Mouse (Mus musculus) c-Kit-positive CD71-positive TER-119-negative erythroid progenitor cells, embryonic 14.5 days (primary cell): ENCODE measurements around the gene Parp3.
"Not testable (repeated sequence)": the region's sequence is repeated elsewhere in the genome, so short reads cannot be mapped to it uniquely, and the experiment has no call there.

ENCODE experiments used
- DNase-seq: peaks from one replicate; pipeline ENCODE4 v3.0.0-alpha.2; 2013; ENCODE audit warnings: low read depth

Gene Parp3

GRCm38 (mm10) chr9:106476924-106477484 lies at the start of gene Parp3:
Gene Parp3 (minus strand): TSS chr9:106476949.
- peak; percentile 100 for DNase-seq

GRCm38 (mm10) chr9:106519909-106520308 lies 43.2 kb upstream of the Parp3 start:
- DNase-seq = no peak

DNA sequence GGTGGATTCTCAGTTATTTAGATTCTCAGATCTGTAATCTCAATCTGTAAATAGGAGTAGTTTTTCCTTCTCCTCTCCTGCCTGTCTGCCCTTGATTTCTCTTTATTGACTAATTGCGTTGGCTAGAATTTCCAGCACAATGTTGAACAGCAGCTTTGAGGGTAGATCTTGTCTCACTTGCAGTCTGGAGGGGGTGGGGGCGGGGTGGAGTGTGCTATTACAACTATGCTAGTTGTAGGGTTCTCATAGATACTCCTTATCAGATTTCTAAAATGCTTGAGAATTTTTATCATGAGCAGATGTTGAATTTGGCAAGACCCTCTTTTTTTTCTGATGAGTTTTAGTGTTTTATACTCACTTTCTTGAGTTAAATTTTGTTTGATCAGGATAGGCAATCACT lies 42.7 kb upstream of the Parp3 start:
- DNase-seq = no peak

- no peak for DNase-seq
Observed at GRCm38 (mm10) chr9:106514273-106514672, 37.5 kb upstream of the Parp3 start, which contains the start of gene Iqcf5. Gene Iqcf5 (plus strand): TSS chr9:106514573.

- no peak for DNase-seq
Observed at GRCm38 (mm10) chr9:106513566-106513965, 36.8 kb upstream of the Parp3 start.

GRCm38 (mm10) chr9:106512729-106513450 lies 36.1 kb upstream of the Parp3 start:
- no peak for DNase-seq

- no peak for DNase-seq
Observed at GRCm38 (mm10) chr9:106509356-106509755, 32.6 kb upstream of the Parp3 start.

DNA sequence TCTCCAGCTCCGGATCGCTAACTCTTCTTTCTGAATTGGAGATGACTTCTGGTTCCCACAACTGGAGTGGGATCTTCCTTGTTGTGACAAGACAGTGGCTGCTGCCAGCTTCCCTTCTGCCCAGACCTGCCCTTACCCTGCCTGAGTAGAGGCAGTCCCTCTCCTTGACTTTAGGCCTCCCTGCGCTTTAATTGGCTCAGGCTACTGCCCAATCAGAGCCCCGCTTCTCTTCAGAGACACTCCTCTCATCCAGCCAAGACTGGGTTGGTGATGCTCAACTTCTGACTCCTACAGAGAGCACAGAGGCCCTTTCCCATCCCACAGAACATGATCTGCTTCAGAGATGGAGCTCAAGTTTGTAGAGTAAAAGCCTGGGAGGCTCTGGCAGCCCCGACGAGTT lies 27.5 kb upstream of the Parp3 start:
- no peak for DNase-seq

DNA sequence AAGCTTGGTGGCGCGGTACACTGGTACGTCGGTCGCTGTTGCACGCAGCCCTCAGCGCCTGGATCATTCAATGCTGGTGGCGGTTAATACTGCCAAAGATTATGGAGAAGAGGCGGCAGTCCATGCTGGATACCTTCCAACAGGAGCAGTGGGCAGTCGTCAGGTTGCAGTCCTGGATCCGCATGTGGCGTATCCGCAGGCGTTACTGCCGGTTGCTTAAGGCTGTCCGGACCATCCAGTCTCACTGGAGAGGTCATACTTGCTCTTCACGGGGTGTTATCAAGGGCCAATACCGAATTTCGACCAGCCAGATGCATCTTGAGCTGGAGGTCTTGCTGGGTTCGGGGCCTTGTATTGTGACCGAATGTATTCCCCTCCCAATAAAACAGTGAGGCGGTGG lies 25.1 kb upstream of the Parp3 start:
- DNase-seq = no peak

GRCm38 (mm10) chr9:106499667-106500066 lies 22.9 kb upstream of the Parp3 start, which contains the start of gene Iqcf1:
Gene Iqcf1 (plus strand): TSS chr9:106499967.
- no peak for DNase-seq

DNA sequence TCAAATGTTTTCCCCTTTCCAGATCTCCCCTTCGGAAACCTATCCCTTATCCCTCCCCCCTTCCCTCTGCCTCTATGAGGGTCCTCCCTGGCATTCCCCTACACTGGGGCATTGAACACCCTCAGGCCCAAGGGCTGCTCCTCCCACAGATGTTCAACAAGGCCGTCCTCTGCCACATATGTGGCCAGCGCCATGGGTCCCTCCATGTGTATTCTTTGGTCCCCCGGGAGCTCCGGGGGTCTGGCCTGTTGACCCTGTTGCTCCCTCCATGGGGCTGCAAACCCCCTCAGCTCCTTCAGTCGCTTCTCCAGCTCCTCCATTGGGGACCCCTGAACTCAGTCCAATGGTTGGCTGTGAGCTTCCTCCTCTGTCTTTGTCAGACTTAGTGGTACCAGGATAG lies 10.9 kb upstream of the Parp3 start:
- DNase-seq = not testable (repeated sequence)

- no peak for DNase-seq
Observed at GRCm38 (mm10) chr9:106485076-106485475, 8.3 kb upstream of the Parp3 start.

DNA sequence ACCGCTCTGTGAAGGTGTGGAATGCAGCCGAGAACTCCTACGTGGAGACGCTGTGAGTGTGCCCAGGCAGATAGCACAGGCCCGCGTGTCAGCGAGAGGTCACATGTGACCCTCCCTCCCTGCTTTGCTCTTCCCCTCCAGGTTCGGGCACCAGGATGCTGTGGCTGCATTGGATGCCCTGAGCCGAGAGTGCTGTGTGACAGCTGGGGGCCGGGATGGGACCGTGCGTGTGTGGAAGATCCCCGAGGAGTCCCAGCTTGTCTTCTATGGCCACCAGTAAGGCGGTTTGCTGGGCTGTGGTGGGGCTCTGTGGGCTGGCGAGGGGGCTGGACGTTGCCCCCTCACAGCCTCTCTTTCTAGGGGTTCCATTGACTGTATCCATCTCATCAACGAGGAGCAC lies 6.9 kb upstream of the Parp3 start:
- no peak for DNase-seq

- DNase-seq = no peak
Observed at GRCm38 (mm10) chr9:106483136-106483535, 6.4 kb upstream of the Parp3 start.

GRCm38 (mm10) chr9:106482578-106483115 lies 5.9 kb upstream of the Parp3 start:
- no peak for DNase-seq

- DNase-seq = no peak
Observed at GRCm38 (mm10) chr9:106481676-106482075, 4.9 kb upstream of the Parp3 start.

GRCm38 (mm10) chr9:106481075-106481474 lies 4.3 kb upstream of the Parp3 start:
- no peak for DNase-seq

DNA sequence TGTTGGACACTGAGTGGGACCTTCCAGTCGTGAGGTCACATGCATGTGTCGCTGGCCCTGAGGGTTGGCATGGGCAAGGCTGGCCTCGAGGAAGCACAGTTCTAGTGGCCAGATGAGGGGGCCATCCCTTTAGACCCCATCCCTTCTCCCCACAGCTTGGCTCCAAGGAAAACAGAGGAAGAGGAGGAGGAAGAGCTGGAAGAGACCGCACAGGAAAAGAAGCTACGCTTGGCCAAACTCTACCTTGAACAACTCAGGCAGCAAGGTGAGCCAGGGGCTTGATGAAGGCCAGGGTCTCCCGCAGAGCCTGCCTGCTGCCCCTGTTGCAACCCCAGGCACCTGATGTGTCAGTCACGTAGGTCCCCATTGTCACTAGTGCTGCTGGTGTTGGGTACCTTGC lies 3.8 kb upstream of the Parp3 start:
- no peak for DNase-seq

GRCm38 (mm10) chr9:106478101-106478500 lies 1.4 kb upstream of the Parp3 start:
- DNase-seq = no peak

- DNase-seq = no peak
Observed at GRCm38 (mm10) chr9:106477649-106478048, 900 bp upstream of the Parp3 start.

GRCm38 (mm10) chr9:106476002-106476923 lies 486 bp downstream of the Parp3 start:
- DNase-seq = no peak

- DNase-seq = no peak
Observed at GRCm38 (mm10) chr9:106475663-106476001, 1.1 kb downstream of the Parp3 start, which contains the start of gene Rrp9. Gene Rrp9 (plus strand): TSS chr9:106475963.
